Mouse (Mus musculus): Measurements from ENCODE around the gene Zfp810.
A peak's percentile ranks its signal among the peaks of the same experiment; 100 is the strongest.
"Not testable (repeated sequence)": the region's sequence is repeated elsewhere in the genome, so short reads cannot be mapped to it uniquely, and the experiment has no call there.

Zfp810 gene

DNA sequence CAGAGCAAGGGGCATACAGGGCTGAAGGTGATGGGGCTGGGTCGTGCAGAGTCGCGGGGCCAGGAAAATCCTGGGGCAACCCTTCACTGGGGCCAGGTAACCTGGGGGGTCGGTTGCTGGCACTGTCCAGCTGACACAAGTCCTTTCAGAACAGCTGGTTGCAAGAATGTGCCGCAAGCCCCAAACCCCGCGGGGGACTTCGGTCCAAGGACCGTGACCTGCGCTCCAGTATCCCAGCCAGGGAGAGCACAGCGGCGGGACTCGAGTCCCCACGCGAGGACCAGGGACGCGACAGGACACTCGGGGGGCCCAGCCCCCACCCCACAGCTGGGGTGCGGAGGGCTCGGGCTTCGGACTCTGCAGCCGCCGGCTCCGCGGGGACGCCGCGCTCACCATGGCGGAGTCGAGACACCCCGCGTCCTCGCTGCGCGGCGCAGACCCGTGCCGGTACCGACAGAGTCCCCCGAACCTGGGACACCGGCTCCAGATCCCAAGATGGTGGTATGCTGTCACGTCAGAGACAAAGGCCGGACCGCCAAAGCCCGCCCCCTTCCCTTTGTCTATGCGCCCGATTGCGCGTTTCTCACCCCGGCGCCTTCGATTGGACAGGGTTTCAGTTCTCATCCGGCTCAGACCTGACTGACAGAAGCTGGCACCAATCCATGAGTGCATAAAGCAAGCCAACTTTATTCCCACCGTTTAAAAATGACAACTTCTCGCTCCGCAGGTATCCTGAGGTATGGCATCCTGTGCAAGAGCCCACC, at the start of gene Zfp810:
Gene Zfp810, minus strand, starts transcription at position 493 of the 764 bp plus-strand sequence.
- DNase-seq: peak; percentile 95

DNA sequence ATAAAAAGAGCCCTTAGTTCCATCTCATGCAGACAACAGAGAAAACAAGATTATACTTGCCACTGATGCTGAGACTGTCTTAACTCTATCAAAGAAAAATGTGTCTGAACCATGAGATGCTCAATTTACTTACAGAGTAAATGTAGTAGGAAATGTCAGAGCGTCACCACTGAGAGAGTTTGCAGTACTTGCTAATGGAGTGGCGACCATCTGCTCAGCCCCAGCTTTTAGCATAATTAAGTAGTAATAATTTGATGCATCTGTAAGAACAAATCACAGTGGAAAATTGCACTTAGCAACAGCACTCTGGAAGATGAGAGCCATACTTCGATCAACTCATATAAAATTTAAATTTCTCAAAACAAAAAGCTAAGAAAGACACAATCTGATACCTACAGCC, 48.5 kb upstream of the Zfp810 start:
- no peak for DNase-seq

DNA sequence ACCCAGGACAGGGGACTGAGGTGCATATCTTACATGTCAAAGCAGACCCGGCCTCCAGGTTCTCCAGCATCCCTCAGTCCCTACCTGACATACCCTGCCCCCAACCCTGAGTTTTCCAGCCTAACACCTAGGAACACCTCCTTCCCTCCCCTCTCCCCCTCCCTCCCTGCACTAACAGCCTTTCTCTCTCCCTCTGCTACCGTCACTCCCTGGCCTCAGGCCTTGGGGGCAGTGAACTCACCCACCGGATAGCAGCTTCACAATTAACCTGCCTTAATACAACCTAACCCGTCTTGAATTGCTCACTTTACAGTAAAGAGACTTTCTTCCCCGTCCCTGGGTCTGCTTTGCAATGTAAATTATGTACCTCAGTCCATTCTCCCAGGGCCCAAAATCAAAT, 46.5 kb upstream of the Zfp810 start:
- DNase-seq: no peak

DNA sequence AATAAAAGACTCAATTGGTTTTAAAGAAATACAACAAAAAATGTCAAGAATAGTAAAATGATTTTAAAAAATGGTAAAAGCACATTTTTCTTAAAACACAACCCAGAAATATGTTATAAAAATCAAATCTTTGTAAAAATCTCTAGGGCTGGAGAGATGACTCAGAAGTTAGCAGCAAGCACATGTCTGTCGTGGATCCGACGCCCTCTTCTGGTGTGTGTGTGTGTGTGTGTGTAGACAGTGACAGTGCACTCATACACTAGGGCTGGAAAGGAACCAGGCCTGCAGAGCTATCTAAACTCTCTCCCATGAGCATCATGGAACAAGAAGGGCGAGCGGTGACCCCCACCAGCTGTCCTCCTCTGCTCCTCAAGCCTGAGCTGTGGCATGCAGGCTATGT, 46.0 kb upstream of the Zfp810 start:
- no peak for DNase-seq

DNA sequence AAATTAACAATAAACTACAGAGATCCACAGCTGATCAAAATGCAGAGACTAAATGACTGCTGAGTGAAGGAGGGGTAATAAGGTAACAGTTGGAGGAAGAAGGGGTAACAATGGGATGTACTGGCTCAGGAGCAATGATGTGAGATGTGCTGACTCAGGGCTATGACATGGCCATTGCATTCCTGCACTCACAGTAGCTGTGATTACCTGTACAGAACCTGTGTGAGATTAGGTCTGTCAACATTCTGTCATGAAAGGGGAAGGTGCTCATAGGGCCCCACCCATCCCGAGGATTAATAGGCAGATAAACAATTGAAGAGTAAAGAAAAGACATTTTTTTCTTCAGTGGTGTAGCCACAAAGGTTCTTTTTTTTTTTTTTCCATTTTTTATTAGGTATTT, 32.9 kb upstream of the Zfp810 start:
- DNase-seq: no peak

DNA sequence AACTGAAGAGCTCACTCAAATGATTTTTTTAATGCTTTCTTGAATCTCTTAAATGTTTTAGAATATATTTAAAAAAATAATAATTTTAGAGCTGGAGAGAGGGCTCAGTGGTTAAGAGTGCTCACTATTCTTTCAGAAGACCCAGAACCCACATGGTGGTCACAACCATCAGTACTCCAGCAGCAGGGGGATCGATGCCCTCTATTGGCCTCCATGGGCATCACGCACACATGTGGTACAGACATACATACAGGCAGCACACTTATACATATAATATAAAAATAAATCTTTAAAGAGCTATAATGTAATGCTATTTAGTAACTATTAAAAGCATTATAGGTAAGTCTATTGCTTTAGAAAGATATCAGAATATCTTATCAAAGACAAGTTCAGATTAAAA, 29.8 kb upstream of the Zfp810 start:
- DNase-seq: no peak

DNA sequence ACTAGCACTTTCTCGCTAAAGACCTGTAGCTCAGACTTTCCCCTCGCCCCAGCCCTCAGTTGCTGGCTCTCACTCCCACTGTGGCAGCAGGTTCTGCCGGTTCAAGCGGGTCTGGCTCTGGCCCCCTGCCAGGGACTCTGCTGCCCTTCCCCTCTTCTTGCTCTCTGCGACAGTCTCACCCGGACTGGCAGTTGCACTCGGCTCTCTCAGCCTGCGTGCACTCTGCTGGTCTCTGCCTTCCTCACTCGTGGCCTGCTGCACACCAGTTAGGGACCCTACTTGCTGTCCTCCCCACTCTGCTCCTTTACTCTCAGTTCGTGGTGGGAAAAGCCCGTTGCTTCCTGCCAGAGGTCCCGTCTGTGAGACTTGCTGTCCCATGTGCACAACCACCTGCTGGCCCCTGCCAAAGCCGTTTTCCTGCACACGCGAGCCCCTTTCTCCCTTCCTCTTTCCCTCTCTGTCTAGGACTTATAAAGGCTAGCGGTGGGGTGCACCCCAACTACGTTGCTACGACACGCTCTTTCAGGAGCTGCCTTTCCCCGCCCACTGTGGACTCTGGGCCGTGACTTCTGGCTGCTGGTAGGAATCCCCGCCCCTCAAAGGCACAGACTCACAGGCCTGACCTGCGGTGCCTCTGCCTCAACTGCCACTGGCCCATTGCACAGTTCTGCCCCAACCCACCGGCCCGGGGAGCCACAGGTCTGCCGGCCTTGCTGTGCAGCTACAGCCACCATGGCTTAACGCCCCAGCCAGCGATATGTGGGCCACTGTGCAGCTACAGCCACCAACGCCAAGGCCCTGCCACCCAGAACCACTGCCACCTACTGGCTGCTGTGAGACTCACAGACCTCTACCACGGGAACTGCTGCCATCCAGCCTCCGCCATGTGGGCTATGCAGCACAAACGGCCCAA, 20.3 kb upstream of the Zfp810 start:
- DNase-seq: peak; percentile 73

DNA sequence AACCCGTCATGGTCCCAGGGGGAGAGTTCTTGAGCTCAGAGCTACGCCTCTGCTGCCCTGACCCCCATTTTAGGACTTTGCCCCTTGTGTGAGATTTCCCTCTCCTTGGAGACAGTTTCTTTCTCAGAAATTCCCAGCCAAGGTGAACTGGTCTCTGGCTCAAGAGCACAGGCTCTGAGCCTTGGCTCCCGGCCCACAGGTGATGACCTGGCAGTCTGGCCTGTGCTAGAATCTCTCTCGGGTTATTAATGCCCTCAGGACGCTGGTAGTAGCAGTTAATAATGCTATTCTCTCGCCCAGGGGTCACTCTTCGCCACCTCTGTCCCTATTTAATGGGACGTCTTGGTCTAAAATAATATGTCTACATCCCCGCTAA, 19.6 kb upstream of the Zfp810 start:
- no peak for DNase-seq

DNA sequence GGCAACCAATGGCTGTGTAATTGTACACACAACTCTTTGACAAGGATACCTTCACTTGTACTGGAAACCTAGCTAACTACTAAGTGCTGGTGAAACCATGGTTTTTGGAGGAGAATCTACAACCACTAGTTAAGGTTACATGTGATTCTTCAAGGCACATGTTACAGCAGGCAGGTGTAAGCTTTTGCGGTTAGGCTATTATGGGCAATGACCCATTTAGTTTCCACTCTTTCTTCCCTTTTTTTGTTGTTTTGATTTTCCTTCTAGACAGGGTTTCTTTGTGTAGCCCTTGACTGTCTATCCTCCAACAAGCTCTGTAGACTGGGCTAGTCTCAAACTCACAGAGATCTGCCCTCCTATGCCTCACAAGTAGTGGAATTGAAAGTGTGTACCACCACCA, 17.1 kb upstream of the Zfp810 start:
- no peak for DNase-seq

DNA sequence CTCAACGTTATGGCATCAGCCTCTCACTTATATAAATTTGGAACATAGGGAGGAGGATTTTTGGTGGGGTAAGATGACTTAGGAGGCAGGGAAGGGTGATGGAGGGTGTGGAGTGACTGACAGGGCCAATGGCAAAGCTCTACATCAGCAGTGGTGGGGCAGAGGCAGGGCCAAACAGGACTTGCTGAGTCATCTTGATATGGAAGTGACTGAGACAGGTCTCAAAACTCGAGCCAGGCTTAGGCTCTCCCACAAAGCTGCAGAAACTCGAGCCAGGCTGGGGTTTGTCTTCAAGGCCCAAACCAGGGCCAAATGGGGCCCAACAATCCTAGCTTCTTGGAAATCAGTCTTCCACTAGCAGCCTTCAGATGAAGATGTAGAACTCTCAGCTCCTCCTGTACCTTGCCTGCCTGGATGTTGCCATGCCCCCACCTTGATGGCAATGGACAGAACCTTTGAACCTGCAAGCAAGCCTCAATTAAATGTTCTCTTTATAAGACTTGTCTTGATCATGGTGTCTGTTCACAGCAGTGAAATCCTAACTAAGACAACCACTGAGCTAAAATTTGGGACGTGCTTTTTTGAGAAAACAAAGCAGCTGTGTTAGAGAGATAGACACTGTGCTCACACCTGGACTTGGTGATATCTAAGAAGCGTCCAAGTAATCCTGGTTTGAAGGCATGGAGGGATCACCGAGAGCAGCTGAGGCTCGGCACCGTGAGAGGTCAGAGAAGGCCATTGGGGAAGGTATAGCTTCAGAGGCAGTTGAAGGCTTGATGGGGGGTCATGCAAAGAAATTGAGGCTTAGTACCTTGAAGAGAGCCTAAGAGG, 15.1 kb upstream of the Zfp810 start:
- no peak for DNase-seq

DNA sequence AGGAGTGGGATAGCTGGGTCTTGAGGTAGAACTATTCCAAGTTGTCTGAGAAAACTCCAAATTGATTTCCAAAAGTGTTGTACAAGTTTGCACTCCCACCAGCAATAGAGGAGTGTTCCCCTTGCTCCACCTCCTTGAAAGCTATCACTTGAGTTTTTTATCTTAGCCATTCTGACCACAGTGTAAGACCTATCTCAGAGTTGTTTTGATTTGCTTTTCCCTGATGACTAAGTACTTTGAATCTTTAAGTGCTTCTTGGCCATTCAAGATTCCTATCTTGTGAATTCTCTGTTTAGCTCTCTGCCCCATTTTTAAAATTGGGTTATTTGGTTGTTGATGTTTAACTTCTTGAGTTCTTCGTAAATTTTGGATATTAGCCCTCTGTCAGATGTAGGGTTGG, 11.7 kb upstream of the Zfp810 start:
- DNase-seq: no peak

DNA sequence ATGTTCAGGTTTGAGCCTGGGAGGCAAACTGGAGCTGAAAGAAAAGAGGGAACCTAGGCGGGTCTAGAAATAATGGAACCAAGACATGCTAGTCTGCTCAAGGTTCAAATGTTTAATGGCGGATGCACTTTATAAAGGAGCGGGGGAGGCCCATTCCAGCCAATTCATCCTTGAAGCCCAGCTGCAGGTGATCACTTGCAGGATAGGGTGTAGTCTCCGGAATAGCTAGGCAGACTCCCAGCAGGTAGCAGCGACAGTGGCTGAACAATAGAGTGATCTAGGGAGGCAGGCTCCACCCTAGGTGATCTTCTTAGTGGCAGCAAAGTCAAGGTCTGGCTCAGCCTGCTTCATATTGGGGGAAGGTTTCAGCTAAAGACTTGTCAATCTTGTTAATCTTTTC, 8.6 kb upstream of the Zfp810 start:
- not testable (repeated sequence) for DNase-seq

DNA sequence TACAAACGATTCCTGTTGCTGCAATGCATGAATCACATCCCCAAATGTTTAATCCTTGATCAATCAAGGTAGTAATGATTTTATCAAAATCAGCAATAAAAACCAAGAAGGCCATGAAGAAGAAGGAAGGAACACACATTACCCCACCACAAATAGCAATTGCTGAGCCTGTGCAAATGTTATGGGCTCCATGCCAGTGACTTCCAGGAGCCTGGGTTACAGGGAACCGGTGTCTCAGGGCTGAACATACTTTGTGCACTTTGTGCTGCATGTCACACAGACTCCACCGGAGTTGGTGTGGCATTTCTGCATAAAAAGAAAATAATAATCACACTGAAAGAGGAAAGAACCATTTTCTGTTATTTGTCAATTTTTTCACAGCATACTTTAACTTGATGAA, 6.6 kb upstream of the Zfp810 start:
- no peak for DNase-seq

DNA sequence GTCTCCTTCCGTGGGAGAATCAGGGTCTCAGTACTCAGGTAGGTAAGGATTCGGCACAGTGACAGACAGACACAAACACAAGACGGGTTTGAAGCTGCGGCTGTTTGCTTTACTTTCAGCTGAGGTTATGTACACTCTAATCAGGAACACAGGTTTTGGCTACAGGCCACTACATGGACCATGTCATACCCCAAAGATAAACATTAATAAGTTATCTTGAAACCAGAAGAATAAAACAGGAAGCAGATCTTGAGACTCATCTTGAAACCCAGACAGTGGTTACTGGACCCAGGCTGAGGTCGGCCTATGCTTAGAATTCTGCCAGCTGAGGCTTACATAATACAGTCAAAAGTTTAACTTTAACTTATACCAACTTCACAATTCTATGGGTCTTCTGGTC, 5.8 kb upstream of the Zfp810 start:
- no peak for DNase-seq

DNA sequence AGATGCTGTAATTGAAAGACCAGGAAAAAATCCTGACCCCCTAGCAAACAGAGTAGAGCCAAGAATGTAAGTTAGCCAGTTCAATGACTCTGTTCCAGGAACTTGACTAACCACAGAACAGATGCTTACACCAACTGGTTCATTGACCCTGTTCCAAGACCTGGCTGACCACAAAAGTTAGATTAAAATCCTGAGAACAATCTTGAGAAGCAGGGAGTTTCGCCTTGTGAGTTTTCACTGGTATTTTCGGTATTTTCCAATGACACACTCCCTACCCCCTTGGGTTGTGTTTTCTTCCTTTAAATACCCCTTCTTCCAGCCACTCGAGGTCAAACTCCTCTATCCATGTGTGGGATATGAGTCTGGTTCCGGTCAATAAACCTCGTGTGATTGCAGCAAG, 2.2 kb upstream of the Zfp810 start:
- DNase-seq: no peak

DNA sequence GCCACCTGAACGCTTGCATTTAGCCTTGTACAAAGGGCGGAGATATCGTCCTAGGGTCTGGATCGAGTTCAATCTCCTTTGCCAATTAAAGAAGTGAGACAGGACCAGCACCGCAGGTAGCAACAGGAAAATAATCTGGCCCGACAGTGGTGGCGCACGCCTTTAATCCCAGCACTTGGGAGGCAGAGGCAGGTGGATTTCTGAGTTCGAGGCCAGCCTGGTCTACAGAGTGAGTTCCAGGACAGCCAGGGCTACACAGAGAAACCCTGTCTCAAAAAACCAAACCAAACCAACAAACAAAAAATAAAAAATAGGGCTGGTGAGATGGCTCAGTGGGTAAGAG, 443 bp upstream of the Zfp810 start:
- DNase-seq: not testable (repeated sequence)

DNA sequence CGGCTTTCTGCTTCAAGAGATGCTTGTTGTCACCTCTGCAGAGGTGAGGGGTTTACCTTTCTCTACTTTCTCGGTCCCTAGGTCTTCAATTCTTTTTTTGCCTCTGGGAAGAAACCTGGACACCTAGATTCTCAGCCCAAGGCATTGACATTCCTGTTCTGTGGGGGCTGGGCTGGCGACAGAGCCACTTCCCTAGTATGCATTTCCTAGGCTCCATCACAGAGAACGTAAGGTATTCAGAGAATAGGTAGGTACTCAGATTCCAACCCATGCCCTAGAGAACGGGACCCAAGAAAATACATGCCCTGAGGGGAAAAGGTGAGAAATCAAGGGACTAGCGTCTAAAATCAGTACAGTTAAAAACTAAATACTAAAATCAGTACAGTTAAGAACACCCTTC, 722 bp downstream of the Zfp810 start:
- DNase-seq: no peak

DNA sequence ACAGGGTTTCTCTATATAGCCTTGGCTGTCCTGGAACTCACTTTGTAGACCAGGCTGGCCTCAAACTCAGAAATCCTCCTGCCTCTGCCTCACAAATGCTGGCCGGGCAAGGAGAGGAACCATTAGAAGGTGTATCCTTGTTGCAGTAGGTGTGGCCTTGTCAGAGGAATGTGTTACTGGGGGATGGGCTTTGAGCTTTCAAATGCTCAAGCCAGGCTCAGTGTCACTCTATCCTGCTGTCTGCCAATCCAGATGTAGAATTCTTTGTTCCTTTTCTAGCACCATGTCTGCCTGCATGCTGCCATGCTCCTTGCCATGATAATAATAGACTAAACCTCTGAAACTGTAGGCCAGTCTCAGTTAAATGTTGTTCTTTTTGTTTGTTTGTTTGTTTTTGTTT, 5.2 kb downstream of the Zfp810 start:
- DNase-seq: no peak

DNA sequence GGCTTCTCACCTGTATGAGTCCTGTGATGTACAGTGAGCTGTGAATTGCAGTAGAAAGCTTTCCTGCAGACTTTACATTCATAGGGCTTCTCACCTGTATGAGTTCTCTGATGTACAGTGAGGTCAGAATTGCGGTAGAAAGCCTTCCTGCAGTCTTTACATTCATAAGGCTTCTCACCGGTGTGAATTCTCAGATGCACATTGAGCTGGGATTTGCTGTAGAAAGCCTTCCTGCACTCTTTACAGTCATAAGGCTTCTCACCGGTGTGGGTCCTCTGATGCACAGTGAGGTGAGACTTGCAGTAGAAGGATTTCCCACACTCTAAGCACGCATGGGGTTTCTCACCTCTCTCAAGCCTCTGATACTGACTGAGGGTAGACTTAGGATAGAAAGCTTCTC, 28.7 kb downstream of the Zfp810 start:
- no peak for DNase-seq

DNA sequence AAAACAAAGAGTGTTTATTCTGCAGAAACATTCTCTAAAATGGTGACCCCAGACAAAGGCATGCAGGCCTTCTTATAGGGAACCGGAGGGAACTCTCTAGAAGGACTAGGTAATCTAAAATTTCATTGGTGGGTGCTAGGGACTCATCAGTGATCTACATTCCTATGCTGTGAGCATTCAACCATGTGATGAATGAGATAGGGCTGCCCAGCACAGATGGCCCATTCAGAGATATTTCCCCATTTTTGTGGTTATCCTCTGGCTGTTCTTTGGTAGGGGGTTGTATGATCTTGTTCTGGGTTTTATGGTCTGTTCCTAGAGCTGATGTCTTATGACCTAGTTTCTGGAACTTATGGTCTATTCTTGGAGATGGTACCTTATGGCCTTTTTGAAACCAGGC, 38.6 kb downstream of the Zfp810 start:
- DNase-seq: no peak

DNA sequence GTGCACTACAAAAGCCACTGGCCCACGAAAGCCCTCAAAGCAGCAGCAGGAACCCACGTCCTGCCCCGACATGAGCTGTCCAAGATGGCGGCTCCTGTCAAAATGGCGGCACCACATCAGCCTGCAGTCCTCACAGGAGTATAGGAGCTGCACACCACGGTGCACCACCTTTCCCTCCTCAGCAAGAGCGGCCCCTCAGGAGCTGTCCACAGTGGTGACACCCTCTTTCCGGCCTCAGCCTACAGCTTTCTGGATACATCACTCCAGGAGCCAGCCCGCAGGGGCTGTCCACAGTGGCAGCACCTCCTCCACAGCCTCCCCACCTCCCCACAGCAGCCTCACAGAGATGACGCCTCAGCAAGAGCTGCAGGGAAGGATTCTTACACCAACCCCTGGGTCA, 44.8 kb downstream of the Zfp810 start:
- DNase-seq: no peak

DNA sequence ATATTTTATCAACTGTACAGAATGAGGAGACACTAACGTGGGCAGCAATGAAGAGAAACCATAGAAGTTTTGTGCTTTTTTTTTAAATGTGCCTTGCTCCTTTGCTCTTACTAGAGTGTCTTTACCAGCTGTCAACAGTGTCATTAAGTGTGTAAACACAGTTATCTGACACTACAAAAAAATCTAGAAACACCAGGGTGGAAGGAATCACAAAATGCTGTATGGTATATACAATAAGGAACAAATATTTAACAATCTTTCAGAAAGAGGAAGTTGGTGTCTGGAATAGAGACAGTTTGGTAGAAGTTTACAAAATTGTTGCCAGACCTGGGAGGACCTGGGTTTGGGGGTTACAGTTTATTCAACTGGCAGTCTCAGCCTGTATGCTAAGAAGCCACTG, 45.9 kb downstream of the Zfp810 start:
- DNase-seq: no peak

DNA sequence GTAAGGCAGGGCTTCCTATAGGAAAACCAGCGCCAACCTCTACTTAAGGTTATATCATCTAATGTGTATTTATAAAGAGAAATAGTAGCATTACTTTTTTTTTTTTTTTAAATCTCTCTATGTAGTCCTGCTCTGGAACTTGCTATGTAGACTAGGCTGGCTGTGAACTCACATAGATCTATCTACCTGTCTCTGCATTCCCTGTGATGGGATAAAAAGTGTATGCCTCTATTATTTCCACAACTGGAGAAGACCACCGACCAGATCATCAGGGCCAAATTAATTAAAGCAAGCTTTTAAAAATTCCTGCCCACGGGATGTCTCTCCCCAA, 47.4 kb downstream of the Zfp810 start:
- no peak for DNase-seq
